Mouse (Mus musculus) ES-E14 (cell line): Measurements from ENCODE around the gene Phykpl.

Source experiments
- HCFC1 ChIP-seq: IDR thresholded peaks from 2 replicates; pipeline ENCODE4 v1.6.1; 2012; ENCODE audit warnings: low read length, inconsistent platforms, borderline replicate concordance; ENCODE audit not compliant: insufficient read depth
- ZC3H11A ChIP-seq: IDR thresholded peaks from 2 replicates; pipeline ENCODE4 v1.6.1; 2012; ENCODE audit warnings: low read depth, mild to moderate bottlenecking, inconsistent platforms, low read length, borderline replicate concordance
- ZNF384 ChIP-seq: IDR thresholded peaks from 2 replicates; pipeline ENCODE4 v1.6.1; 2012; ENCODE audit warnings: low read depth, low read length, inconsistent platforms

DNA sequence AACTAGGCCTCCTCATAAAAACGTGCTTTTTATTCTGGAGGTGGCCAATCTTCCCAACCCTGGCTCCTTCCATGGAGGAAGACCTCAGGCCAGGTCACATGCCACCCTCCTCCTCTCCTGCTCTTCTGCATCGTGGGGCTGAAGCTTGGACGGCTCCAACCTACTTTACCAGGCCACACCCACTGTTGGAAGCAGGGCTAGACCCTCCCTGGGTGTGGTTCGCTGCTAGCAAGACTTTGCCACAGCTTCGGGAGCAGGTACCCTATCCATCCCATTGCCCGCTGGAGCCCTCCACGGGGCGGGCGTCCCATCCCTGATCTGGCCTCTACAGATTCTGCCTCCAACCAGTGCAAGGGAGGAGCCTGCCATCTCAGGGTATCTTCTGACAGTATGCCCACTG is 58.6 kb downstream of the Phykpl start:
- no peak for TF ChIP-seq ZNF384
- no peak for TF ChIP-seq HCFC1
- no peak for TF ChIP-seq ZC3H11A
